Mouse (Mus musculus): ENCODE measurements around the gene Mylpf.
"Not testable (repeated sequence)": the region's sequence is repeated elsewhere in the genome, so short reads cannot be mapped to it uniquely, and the experiment has no call there.

GRCm38 (mm10) chr7:127181724-127182123, 27.0 kb upstream of the Mylpf start:
- TF ChIP-seq POLR2A (IDR thresholded peaks at IDR 0.05; ENCODE audit: extremely low read depth, insufficient read depth, low read length); CTCF (IDR thresholded peaks at IDR 0.05; ENCODE audit: low read depth, low read length): not testable (repeated sequence)
